21 mouse cellular contexts compared by ENCODE assay signal in genomic region chr1:90698618-90699017, GRCm38 (mm10).
DNase-seq lines count a peak whose midpoint lies in the region; ATAC-seq and TF ChIP-seq lines count a peak whose summit lies in the region.
"Had no signal": no experiment of that assay in that cellular context is flagged by ENCODE, and none has a peak within 500 bp of the region (broad histone marks: within the 10 kb centered on the region; RNA-seq: fewer than 3 reads in every experiment).

No protein-coding gene starts in this region.

- H3K4me1 ChIP-seq in embryonic facial prominence, embryonic 14.5 days (ENCODE audit: control insufficient read depth, insufficient read depth, low read length): 0 out of 2 replicates have a peak, but pooled peaks cover 2% of the 10 kb centered on the region
- H3K4me1 ChIP-seq in embryonic facial prominence, embryonic 10.5 days: peaks cover 8% of the 10 kb centered on the region
- H3K4me1 ChIP-seq in stomach, postnatal 0 days (replicated peaks; ENCODE audit: control insufficient read depth, insufficient read depth): no peaks in the 10 kb centered on the region

- H3K27me3 ChIP-seq in embryonic facial prominence, embryonic 14.5 days (replicated peaks; ENCODE audit: control insufficient read depth, insufficient read depth, low read length): no peaks in the 10 kb centered on the region
- H3K27me3 ChIP-seq in embryonic facial prominence, embryonic 10.5 days (replicated peaks; ENCODE audit: low read depth, poor library complexity, severe bottlenecking): no peaks in the 10 kb centered on the region
- no peaks in the 10 kb centered on the region for H3K27me3 ChIP-seq in stomach, postnatal 0 days (ENCODE audit: control insufficient read depth, insufficient read depth, low read length)
- H3K27me3 ChIP-seq: Patski had no signal

- H3K9ac ChIP-seq in embryonic facial prominence, embryonic 14.5 days (ENCODE audit: low read depth, low read length): no peak overlapping the region
- H3K9ac ChIP-seq in stomach, postnatal 0 days (ENCODE audit: low read length): no peak overlapping the region

- H3K4me3 ChIP-seq in embryonic facial prominence, embryonic 14.5 days (ENCODE audit: low read depth, low read length): no peak overlapping the region
- no peak overlapping the region for H3K4me3 ChIP-seq in embryonic facial prominence, embryonic 10.5 days
- no peak overlapping the region for H3K4me3 ChIP-seq in stomach, postnatal 0 days (ENCODE audit: low read depth, low read length)

- no peak for TF ChIP-seq EP300 in stomach, postnatal 0 days (optimal IDR thresholded peaks at IDR 0.05)

- H3K36me3 ChIP-seq in embryonic facial prominence, embryonic 14.5 days (ENCODE audit: control insufficient read depth, insufficient read depth, low read length): no peaks in the 10 kb centered on the region
- no peaks in the 10 kb centered on the region for H3K36me3 ChIP-seq in embryonic facial prominence, embryonic 10.5 days (replicated peaks)
- no peaks in the 10 kb centered on the region for H3K36me3 ChIP-seq in stomach, postnatal 0 days (ENCODE audit: control insufficient read depth, insufficient read depth, low read length)
- H3K36me3 ChIP-seq: G1E had no signal

- H3K4me2 ChIP-seq in embryonic facial prominence, embryonic 14.5 days (ENCODE audit: low read depth, low read length): no peak overlapping the region
- H3K4me2 ChIP-seq in stomach, postnatal 0 days (replicated peaks; ENCODE audit: low read depth): no peak overlapping the region

- no peaks in the 10 kb centered on the region for H3K9me3 ChIP-seq in embryonic facial prominence, embryonic 14.5 days (ENCODE audit: control insufficient read depth, low read length)
- H3K9me3 ChIP-seq in embryonic facial prominence, embryonic 10.5 days: no peaks in the 10 kb centered on the region
- H3K9me3 ChIP-seq in stomach, postnatal 0 days (ENCODE audit: control insufficient read depth, low read length): no peaks in the 10 kb centered on the region

- no peak for TF ChIP-seq CTCF in stomach, postnatal 0 days (IDR thresholded peaks at IDR 0.05; ENCODE audit: low read depth)

- H3K27ac ChIP-seq in embryonic facial prominence, embryonic 14.5 days (replicated peaks; ENCODE audit: low read depth, low read length): no peak overlapping the region
- no peak overlapping the region for H3K27ac ChIP-seq in embryonic facial prominence, embryonic 10.5 days (replicated peaks)
- no peak overlapping the region for H3K27ac ChIP-seq in stomach, postnatal 0 days (replicated peaks)

- ATAC-seq in embryonic facial prominence, embryonic 14.5 days (ENCODE audit: low read depth): peak; percentile 62; the same call in 1 of the 2 replicates
- peak; percentile 56; the same call in 1 of the 2 replicates for ATAC-seq in stomach, postnatal 0 days (ENCODE audit: low FRiP score, low TSS enrichment)
- ATAC-seq: activated CD4-positive, CD25-positive, alpha-beta regulatory T cell, adult 4 months; CD4-positive, CD25-positive, alpha-beta regulatory T cell, adult 4 months; Patski had no signal

- whole genome bisulfite sequencing in embryonic facial prominence, embryonic 14.5 days: 86% methylated on average over 2 of the region's 2 CpGs
- 92% methylated on average over 2 of the region's 2 CpGs for WGBS in embryonic facial prominence, embryonic 10.5 days
- WGBS in stomach, postnatal 0 days: 89% methylated on average over 2 of the region's 2 CpGs

- peak; percentile 31 for DNase-seq in embryonic facial prominence, embryonic 14.5 days (ENCODE audit: low spot score)
- no peak for DNase-seq in embryonic facial prominence, embryonic 10.5 days (ENCODE audit: low spot score)
- peak; percentile 48 for DNase-seq in gastrocnemius, adult 18-20 months (ENCODE audit: low spot score)
- DNase-seq in gastrocnemius, adult 8-10 months (ENCODE audit: low spot score in 2 of 2): no peak
- peak; percentile 54 for DNase-seq in skeletal muscle tissue, adult 2 months (ENCODE audit: low read depth, low spot score)
- no peak for DNase-seq in stomach, postnatal 0 days (ENCODE audit: low spot score)
- DNase-seq in ovary, postnatal 36 days (ENCODE audit: low spot score): no peak
- DNase-seq in thymus, postnatal 4 days: no peak
- DNase-seq: adrenal gland, adult 2 months; adrenal gland, adult 8-10 months; adrenal gland, postnatal 10 days; adrenal gland, postnatal 14 days; adrenal gland, postnatal 25 days; adrenal gland, postnatal 36 days; B cell, adult 2 months; cerebellum, adult 11 months; cerebellum, adult 11-12 months had no signal

Comparison
In these comparisons a context has a peak if more than half of its experiments do, and no peak if none do; other contexts are left out.
1. DNase-seq: peak in embryonic facial prominence, embryonic 14.5 days (single experiment), gastrocnemius, adult 18-20 months (single experiment) and skeletal muscle tissue, adult 2 months (single experiment); none in embryonic facial prominence, embryonic 10.5 days (single experiment), gastrocnemius, adult 8-10 months (0 of 2), stomach, postnatal 0 days (single experiment), ovary, postnatal 36 days (single experiment) and thymus, postnatal 4 days (single experiment).